In the genomic region with DNA sequence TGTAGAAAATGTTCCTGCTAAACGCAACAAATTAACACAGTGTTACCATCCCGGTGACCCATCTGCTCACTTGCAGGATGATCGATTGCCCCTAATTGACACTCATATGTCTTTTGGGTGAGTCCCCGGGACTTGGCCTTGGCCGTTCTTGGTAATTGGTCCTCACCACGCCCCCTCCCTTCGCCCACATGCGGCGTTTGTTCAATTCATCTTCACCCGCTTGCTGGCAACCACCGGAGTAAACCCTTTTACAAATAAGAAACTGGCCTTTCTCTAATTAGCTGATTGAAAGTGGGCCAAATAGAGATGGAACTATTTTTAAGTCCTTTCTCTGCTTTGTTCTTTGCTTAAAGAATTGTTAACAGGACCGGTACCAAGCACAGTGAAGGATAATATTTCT, we compare ENCODE assay signal across 25 mouse cellular contexts.
"Had no signal": no experiment of that assay in that cellular context is flagged by ENCODE, and none has a peak within 500 bp of the region (broad histone marks: within the 10 kb centered on the region; RNA-seq: fewer than 3 reads in every experiment).

No protein-coding gene starts in this region.

- H3K27ac ChIP-seq: heart, adult 2 months; heart, embryonic 13.5 days; heart, embryonic 15.5 days; hindbrain, embryonic 15.5 days; hindbrain, postnatal 0 days; layer of hippocampus, adult 2 months; left cerebral cortex, adult 2 months; limb, embryonic 10.5 days; limb, embryonic 12.5 days; liver, embryonic 13.5 days; liver, embryonic 15.5 days had no signal

- H3K27me3 ChIP-seq: heart, embryonic 15.5 days; hindbrain, embryonic 15.5 days; liver, embryonic 13.5 days; liver, embryonic 15.5 days had no signal

- H3K4me2 ChIP-seq: heart, embryonic 11.5 days; heart, embryonic 13.5 days; heart, embryonic 15.5 days; hindbrain, embryonic 15.5 days; limb, embryonic 12.5 days; liver, embryonic 11.5 days; liver, embryonic 13.5 days; liver, embryonic 15.5 days had no signal

- H3K9ac ChIP-seq: heart, embryonic 13.5 days; heart, embryonic 15.5 days; hindbrain, embryonic 15.5 days; limb, embryonic 12.5 days; liver, embryonic 13.5 days; liver, embryonic 15.5 days had no signal

- H3K4me1 ChIP-seq: limb, embryonic 12.5 days; liver, embryonic 13.5 days; liver, embryonic 15.5 days had no signal

- ATAC-seq: hindbrain, postnatal 0 days; intestine, embryonic 16.5 days had no signal

- DNase-seq: gastrocnemius, postnatal 14 days; gastrocnemius, postnatal 36 days; heart, adult 11 months; heart, adult 2 months; heart, postnatal 14 days; heart, postnatal 36 days; kidney, adult 18-20 months; kidney, adult 8-10 months; kidney, postnatal 10 days; kidney, postnatal 25 days; kidney, postnatal 4 days; liver; liver, embryonic 13.5 days had no signal

- H3K36me3 ChIP-seq: heart, embryonic 13.5 days; heart, embryonic 15.5 days; hindbrain, embryonic 15.5 days; limb, embryonic 10.5 days; limb, embryonic 12.5 days; liver, embryonic 13.5 days; liver, embryonic 15.5 days had no signal

- H3K9me3 ChIP-seq: heart, embryonic 13.5 days; heart, embryonic 15.5 days; hindbrain, embryonic 15.5 days; limb, embryonic 10.5 days; limb, embryonic 12.5 days; liver, embryonic 15.5 days had no signal

- H3K4me3 ChIP-seq: heart, adult 2 months; heart, embryonic 13.5 days; heart, embryonic 15.5 days; hindbrain, embryonic 15.5 days; layer of hippocampus, adult 2 months; left cerebral cortex, adult 2 months; limb, embryonic 10.5 days; limb, embryonic 12.5 days; liver, embryonic 13.5 days; liver, embryonic 15.5 days had no signal
